Mouse (Mus musculus): ENCODE measurements around the gene Pik3c2g. TPM values are rescaled to one million over a fixed set of nuclear protein-coding genes. Genes with fewer than 3 reads are reported as not detected.

Gene Pik3c2g
- total RNA-seq, 2 experiments from 2014 or later, result 0.27 to 0.69 TPM

DNA sequence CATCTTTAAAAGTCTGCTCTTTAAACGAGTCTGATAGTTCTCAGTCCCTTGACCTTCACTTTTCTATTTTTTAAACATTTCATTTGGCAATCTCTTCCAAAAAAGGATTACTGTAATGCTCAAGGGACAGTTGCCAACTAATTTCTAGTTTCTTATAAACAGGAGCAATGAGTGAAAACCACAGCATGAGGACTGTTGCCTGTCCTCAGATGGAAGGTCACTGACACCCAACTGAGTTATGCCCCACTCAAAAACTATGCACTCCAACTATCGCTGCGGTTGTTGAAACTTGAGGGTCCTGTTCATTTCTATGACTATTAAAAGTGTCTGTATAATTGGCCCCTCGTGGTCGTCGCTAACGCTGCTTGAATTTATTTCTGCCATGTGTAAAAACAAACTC lies 252.9 kb downstream of the Pik3c2g start:
- no peak for DNase-seq (ENCODE audit: low spot score in 2 of 2)

DNA sequence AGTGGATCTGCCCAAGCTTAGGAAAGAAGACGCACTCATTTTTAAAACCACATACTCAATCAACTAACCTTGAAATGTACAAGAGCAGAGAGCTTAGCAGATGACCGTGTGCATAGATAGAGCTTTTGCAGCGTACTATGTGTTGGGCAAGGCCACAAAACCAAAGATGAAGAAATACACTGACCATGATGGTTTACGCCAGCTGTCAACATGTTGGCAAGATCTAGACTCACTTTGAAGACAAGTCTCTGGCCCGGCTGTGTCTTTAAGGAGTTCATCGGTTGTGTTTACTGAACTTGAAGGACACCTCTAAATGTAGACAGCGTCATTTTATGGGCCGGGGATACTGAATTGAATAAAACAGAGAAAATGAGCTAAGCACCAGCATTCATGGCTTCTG lies 254.3 kb downstream of the Pik3c2g start:
- no peak for DNase-seq (ENCODE audit: low spot score in 2 of 2)

- no peak for DNase-seq (ENCODE audit: low spot score in 2 of 2)
Observed at GRCm38 (mm10) chr6:139842626-139843025, 255.6 kb downstream of the Pik3c2g start.

DNA sequence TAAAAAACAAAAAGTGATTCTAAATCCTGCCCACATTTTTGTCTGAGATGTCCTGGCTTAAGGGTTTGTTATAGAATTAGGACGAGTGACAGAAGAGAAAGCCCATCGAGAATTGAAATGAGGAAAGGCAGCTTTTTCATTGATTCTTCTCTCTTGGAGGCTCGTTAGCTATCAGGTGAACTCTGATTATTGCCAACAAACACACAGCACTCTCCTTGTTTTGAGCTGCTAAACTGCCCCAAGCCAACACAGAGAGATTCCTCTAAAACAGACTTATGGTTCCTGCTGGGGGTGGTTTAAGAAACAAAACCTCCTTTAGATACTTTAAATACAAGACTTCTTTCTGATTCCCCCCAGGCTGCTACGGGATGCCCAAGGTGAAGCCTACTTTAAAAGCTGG lies 256.5 kb downstream of the Pik3c2g start:
- DNase-seq (ENCODE audit: low spot score in 2 of 2), result no peak

DNA sequence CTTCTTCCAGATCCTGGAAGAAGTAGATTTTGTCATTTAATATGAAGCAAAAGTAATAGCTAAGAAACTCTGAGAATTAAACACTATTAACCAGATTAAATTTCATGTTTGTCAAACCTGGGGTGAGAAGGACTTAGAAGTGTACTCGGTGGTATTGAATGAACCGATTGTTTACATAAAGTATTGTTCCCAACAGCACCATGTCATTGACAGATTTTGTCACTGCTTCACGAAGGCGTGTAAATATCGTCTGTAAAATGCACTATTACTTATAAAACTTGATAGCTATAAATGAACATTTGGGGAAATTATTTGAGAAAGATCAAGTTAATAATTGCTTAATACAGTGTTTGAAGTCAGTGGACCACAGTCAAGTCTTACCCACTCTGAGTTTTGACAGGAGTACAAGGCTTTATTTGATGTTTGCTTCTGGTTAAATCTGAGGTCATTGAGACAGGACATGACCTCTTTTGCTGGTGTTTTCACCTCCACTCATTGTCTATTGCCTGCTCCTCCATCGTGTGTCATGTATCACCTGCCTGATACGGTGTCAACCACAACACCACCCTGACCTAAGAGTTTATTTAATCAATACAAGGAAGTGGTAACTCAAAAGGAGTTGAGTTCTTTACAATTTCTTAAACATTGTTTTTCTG lies 260.0 kb downstream of the Pik3c2g start:
- no peak for DNase-seq (ENCODE audit: low spot score in 2 of 2)

DNA sequence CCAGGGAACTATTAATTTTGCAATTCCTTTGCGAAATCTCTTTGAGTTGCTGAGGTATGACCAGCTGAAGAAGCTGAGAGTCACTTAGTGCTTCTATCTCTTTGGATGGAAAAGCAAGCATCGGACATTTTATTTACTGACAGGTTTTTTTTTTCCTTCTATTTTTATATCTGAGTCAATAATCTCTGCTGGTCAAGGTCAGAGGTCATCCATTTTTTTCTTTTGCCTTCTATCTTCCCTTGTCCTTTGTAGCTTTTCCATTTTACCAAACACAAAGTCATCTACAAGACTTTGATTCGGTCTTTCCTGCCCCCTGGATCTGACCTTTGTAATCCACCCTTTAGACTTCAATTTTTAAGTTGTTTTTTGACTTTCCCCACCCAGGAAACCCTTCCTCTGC lies 262.9 kb downstream of the Pik3c2g start:
- DNase-seq (ENCODE audit: low spot score in 2 of 2), result no peak

DNA sequence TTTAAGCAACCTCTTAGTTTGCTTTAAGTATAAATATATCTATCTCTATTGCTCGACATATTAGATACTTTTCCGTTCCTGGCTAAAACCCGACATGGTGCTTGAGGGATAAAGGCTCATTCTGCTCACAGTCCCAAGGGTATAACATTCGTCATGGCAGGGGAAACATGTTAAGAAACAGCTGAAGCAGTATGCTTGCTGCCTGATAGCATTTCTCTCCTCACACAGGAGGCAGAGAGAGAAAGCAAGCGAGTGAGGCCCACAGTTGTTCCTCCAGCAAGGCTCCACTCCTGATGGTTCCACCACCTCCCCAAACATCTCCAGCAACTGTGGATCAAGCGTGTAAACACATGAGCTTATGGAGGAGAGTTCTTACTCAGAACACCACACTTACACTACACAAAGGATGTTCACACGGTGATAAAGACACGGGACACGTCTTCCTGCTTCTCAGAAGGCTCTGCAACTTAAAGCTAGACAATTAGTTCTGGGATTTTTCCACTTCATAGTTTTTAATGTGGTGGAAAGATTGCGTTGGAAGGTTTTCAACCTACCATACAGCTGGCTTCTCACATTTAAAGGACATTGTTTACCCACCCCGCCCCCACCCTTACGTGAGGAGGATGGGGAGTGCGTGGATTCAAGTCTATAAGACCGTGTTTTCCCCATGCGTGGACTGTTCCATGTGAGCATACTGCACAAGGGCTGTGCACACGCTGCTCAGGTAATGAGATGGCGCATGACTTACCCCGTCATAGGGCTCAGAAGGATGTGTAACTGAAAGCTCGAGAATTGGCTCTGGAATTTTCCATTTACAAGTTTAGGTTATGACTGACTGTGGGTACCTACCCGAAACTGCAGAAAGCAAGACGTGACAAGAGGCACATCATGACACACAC lies 264.9 kb downstream of the Pik3c2g start:
- no peak for DNase-seq (ENCODE audit: low spot score in 2 of 2)

DNA sequence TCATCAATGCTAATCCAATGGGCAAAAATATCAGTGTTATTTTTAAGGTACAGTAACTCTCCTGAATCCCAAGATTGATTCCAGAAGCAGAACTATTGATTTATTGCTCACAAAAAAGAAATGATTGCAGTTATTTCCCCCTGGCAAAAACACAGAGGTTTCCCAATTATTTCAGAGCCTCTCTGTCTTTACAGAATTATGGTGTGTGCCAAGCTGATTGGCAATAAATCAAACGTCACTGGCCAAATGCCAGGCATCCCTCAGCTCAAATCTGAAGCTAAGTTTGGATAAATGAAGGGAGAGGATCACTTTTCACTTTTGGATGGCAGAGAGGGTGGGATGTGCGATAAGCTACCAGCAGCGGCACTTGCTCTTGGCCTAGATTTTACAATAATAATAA lies 265.8 kb downstream of the Pik3c2g start:
- peak; percentile 52 to 72 for DNase-seq (ENCODE audit: low spot score in 2 of 2)

DNA sequence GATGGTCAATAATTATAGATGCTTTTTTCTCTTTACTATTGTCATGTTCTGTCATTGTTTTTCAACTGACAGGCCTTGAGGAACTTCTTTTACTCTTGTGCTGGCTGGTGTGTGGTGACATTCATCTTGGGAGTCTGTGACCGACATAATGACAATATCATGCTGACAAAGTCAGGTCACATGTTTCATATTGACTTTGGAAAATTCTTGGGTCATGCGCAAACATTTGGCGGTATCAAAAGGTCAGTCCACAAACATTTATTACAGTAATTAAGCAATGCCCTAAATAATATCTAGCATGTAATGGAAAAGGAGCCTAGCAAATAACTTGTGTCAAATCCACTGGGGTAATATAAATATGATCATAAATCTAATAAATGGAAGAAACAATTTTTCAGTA lies 273.1 kb downstream of the Pik3c2g start:
- DNase-seq (ENCODE audit: low spot score in 2 of 2), result no peak

DNA sequence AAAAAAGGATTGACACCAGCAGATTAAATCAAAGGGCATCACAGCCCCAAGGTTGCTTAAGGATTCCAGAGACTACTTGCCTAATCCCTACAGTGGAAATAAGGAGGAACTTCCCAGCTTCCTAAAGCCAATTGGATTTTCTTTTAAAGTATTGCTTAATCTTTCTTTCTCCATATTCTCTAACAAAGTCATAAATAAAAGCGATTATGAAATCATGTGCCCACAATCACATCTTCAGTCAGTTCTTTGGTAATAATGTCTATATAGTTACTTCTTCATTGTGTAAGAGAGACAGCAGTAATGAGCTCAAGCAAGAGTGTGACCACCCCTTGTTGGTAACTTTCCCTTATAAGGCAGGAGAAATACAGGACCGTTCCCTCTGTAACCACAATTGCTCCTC lies 274.5 kb downstream of the Pik3c2g start:
- no peak for DNase-seq (ENCODE audit: low spot score in 2 of 2)

- DNase-seq (ENCODE audit: low spot score in 2 of 2), result no peak
Observed at GRCm38 (mm10) chr6:139865059-139865673, 278.1 kb downstream of the Pik3c2g start.

DNA sequence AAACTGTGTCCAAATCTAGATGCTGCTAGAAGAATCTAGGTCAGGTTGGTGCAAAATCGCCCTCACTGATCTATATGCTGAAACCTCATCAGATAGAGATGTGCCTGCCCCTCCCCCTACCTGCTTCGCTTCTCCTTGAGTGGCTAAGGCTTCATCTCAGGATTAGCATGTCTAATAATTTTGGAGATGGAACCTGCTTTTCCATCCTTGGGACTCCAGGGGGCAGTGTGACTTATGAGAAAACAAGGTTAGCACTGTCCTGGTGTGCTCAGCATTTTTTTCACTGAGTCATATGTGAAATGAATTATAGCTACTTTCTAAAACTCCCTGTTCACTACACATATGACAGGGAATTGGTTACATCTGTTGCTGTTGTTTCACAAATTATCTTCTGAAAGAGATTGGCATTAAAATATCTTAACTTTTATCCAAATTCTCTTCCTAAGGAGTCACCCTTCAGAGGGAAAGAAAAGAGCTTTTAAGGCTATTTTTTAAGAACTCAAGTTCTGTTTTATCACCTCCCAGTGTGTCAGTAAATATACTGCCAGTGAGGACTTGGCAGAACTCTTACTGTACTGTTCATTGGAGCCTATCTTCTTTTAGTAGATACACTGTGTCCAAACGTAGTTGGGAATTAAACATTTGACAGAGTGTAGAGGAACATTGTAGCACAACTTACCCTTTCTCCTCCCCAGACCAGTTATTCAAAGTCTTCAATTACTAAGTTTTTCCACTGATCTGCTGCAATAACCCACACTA lies 287.6 kb downstream of the Pik3c2g start:
- DNase-seq (ENCODE audit: low spot score in 2 of 2), result peak; percentile 38 to 54

GRCm38 (mm10) chr6:139876691-139877090 lies 289.7 kb downstream of the Pik3c2g start:
- no peak for DNase-seq (ENCODE audit: low spot score in 2 of 2)

- DNase-seq (ENCODE audit: low spot score in 2 of 2), result peak in 1 of 2 experiments; percentile 12
Observed at GRCm38 (mm10) chr6:139877476-139878361, 290.7 kb downstream of the Pik3c2g start.

GRCm38 (mm10) chr6:139878362-139878696 lies 291.3 kb downstream of the Pik3c2g start:
- DNase-seq (ENCODE audit: low spot score in 2 of 2), result no peak

DNA sequence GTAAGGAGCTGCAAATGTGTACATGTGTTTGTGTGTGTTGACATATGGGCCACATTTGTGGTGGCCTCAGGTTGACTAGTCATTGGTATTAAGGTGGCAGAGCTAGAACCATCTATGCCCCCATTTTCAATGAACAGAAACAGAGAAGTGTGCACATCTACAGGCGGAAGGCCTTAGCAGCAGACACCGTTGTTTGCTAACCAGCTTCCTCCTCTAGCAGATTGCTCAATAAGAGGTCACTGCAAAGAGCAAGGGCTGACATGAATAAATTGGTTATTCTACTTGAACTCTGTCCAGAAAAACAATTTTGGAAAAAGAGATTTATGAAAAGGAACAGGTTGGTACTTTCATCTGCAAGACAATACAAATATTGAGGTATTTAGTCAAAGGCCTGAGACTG lies 295.1 kb downstream of the Pik3c2g start:
- DNase-seq (ENCODE audit: low spot score in 2 of 2), result no peak

GRCm38 (mm10) chr6:139887175-139887574 lies 300.2 kb downstream of the Pik3c2g start:
- DNase-seq (ENCODE audit: low spot score in 2 of 2), result no peak

GRCm38 (mm10) chr6:139895637-139896036 lies 308.6 kb downstream of the Pik3c2g start:
- no peak for DNase-seq (ENCODE audit: low spot score in 2 of 2)

DNA sequence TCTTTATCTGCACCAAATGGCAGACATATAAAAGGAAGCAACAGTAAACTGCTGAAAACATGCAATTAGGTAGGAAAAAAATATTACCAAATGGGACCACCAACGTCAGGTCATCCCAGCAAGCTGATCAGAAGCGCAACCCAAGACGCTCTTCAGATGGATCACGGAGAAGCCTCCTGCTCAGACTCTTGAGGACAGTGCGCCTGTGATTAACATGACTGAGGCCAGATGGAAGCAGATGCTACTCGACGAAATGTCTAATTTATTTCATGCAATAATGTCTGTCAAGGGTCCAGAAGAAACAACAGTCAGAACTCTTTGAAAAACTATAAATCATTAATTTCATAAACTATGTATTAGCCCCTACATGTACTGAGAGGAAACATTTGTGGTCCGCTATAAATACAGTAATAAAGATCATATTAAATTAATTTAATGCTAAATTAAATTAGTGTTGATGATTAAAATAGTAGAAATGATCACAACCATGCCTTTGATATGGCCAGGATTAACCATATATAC lies 312.7 kb downstream of the Pik3c2g start:
- DNase-seq (ENCODE audit: low spot score in 2 of 2), result no peak

DNA sequence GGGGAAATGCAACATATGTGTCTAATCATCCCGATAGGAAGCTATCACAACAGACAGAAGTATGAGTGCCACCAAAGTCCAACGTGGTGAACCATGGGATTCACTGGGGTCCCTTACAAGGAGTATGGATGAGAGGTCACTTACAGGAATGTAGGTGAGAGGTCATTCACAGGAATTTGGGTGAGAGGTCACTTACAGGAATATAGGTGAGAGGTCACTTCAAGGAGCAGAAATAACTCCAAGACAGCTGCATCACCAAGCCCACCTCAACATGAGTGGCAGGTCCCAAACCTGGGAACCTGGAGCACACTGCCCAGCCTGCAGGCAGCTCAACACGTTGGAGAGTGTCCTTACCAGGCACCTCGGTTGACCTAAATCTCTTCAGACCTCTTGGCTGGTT lies 314.8 kb downstream of the Pik3c2g start:
- DNase-seq (ENCODE audit: low spot score in 2 of 2), result no peak
